Mouse (Mus musculus) cortical plate, adult 2 months (tissue): ENCODE data around the gene Tgfb3.

Experiments used
- CTCF ChIP-seq: fragments of 200-500 bp; IDR thresholded peaks from 2 replicates; pipeline ENCODE4 v1.5.1; 2011; ENCODE audit warnings: mild to moderate bottlenecking, control low read depth, low read length; ENCODE audit not compliant: insufficient read depth; ENCODE audit errors: extremely low read depth
- POLR2A ChIP-seq: fragments of 200-500 bp; IDR thresholded peaks from 2 replicates; pipeline ENCODE4 v1.6.1; 2011; ENCODE audit warnings: mild to moderate bottlenecking, low read length, control low read depth; ENCODE audit not compliant: insufficient read depth; ENCODE audit errors: extremely low read depth

GRCm38 (mm10) chr12:86076321-86076901 is 2.4 kb downstream of the Tgfb3 start:
- TF ChIP-seq CTCF, result peak; percentile 33
- TF ChIP-seq POLR2A, result no peak
